Mouse (Mus musculus): ENCODE data around the gene Kcnj4.
"Not testable (repeated sequence)": the region's sequence is repeated elsewhere in the genome, so short reads cannot be mapped to it uniquely, and the experiment has no call there.

Kcnj4 gene

DNA sequence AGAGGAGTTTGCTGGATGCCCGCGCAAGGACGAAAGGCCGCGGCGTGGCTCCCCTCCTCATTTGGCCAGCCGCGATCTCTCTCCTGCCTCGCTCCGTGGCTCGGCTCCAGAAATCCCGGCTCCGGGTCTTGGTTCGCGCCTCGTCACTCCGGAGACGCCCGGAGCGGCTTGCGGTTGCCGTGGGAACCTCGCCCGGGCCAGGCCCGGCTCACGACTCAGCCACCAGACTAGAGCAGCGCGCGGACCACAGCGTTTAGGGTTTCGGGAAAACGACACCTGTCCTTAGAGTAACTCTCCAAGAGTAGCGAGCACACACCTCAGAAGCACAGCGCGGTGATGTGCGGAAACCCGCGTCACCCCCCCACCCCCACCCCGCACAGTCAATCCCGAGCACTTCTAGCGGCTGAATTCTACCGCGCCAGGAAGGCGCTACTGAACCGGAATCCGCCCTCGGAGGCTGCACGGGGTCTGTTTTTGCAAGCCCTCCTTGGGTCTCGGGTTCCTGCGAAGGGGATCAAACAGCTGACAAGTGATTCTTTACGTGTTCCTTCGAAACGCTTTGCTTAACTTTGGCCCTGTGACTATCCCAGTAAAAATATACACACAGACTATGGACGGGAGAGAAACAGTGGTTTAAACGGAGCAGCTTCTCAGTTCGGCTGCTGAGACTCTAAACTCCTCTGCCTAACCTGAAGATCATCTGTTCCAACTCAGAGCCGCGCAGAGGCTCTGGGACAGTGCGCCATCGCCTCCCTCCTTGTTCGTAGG is 6.7 kb upstream of the Kcnj4 start:
- no peak for DNase-seq (ENCODE audit: low read depth)

DNA sequence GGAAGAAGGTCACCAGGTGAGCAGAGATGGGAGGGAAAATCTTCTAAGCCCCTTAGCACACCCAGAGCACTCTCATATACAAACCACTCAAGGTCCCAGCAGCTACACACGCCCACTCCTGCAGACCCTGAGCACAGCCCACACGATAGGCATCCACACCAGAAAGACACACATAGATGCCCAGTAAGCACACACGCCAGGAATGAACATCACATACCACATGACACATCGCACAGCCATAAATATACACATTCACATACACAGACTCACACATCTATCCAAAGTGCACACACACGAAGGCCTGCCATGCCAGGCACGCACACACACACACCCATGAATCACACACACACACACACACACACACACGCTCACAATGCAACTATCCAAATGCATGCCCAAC is 5.4 kb upstream of the Kcnj4 start:
- no peak for DNase-seq (ENCODE audit: low read depth)

DNA sequence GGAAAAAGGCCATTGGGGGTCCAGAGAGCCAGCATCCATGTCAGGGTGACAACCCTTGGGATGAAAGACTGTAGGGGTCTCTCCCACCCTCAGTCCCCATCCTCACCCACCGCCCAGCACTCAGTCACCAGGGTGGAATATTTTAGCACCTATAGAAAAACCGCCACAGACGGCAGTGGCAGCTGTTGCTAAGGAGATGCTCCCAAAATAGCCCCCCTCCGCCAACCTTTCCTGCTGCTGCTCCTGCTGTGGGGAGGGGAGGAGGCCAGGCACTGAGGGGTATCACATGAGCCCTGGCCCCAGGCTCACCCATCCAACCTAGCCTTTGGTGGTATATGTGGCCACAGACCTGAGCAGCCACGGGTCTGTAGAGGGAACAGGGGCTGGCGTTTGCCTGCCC is 5.0 kb upstream of the Kcnj4 start:
- no peak for DNase-seq (ENCODE audit: low read depth)

DNA sequence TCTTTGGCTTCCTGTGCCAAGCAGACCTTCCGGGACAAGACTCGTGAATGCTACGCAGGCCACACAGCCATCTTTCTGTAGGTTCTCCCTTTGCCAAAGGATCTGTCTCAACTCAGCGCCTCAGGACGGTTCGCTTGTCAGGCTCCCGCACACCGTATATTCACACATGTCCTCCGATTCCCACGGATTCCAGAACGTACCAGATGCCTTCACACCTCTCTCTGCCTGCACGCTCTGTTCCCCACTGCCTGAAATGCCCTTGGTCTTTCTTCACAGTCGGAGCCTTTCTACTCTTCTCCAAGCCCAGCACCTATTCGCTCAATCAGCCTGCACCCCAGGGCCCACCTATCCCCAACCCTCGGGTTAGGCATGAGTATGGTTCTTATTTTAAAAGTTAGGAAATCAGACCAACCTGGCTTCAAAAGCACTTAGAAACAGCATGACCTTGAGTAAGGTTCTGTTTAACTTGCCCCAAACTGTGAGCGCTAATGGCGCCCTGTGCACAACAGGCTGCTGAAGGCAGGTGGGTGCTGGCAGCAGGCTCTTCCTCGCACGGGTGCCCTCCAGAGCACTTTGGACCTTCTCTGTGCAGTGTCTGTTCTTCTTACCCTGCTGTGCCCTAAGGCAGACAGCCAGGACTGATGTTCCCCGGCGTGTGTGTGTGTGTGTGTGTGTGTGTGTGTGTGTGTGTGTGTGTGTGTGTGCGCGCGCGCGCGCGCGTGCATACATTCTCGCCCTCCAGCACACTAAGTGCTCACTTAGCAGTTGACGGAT is 2.2 kb upstream of the Kcnj4 start:
- no peak for DNase-seq (ENCODE audit: low read depth)

DNA sequence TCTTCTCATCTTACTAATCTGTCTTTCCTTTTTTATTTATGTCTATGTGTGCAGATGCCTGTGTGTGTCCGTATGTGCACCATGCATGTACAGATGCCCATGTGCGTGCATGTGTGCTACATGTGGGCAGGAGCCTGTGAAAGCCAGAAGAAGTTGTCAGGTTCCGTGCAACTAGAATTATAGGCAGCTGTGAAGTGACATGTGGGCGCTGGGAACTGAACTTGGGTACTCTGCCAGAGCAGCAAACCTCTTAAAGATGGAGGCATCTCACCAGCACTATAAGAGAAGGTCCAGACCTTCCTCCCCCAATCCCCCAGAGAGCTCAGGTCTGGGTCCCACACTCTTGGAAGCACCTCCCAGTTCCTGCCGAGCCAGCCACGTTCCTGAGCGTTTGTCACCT is 1.4 kb upstream of the Kcnj4 start:
- no peak for DNase-seq (ENCODE audit: low read depth)

DNA sequence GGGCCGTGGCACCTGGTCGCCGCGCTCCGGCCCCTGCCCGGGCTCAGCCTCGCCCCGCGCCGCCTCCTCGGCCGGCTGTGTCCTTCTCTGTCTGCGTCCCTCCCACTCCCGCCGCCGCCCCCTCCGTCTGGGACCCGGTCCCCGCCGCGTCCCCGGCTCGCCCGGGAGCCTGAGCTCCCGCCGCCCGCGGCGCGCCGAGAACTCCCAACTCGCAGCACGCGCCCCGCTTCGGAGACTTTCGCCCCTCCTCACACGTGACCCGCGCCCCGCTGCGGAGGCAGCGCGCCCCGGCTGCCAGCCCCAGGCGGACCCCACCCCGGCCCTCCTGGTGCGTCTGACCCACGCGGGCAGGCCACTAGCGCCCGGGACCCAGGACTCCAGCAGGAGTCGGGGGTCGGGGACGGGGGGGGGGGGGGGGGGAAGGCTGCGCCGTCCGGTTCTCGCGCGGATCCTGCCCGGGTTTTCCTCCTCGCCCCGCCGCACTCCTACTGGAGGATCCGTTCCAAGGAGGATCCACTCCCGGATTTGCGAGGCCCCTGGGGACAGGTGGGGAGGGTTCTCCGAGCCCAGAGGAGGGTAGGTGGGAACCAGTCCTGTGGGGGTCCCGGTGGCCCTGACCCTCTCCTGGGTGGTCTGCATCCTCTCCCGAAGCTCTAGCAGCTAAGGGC is 709 bp upstream of the Kcnj4 start:
- no peak for DNase-seq (ENCODE audit: low read depth)

DNA sequence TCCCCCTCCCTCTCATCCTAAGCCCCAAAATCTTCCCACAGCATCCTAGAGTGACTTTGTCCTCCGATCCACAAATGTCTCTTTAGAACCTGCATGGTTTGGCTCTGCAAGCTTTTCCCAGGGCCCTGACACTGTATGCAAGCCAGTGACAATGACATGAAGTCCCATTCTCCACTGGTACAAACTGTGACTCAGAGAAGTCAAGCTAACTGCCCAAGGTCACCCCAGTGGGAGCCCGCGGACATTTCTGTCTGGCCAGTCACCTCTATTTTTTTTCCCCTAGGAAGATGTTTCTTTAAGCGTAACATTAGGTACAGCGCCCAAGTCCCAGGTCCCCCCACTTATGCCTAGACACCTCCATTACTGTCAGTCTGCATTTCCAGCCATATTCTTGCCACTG is 1.6 kb downstream of the Kcnj4 start:
- DNase-seq (ENCODE audit: low read depth), result no peak

DNA sequence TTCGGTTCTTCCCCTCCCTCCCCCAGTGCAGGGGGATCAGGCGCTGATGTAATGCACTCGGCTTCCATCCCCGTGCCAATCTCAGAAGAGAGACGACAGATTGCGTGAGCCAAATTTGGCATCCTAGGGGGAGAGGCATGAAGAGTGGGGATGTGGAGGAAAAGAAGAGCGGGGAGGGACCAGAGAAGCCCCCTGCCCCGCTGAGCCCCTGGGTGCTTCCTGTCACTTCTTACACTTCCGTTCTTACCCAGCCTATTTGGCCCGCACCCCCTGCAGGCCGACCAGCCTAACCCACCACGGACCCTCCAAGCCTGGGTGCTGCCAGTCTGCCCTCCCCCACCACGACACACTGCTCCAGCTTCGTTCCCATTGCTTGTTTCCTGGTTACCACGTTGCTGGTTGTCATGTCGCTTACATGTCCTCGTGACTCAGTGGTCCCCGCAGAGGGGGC is 2.1 kb downstream of the Kcnj4 start:
- no peak for DNase-seq (ENCODE audit: low read depth)

DNA sequence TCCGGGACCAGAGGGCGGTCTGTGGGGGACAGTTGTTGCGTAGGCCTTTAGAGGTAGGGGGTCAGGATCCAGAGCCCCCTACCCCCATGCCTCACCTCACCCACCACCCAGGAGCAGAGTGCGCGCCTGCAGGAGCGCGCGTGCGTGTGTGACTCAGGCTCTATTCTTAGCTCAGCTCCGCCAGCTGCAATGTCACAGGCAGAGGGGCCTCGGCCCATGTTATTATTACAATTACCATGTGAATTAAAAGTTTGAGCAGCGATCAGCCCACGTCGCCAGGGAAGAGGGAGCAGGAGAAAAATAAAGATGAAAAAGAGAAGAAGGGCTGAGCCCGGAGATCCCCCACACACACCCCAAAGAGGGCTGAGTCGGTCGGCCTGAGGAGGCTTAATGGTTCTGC is 4.9 kb downstream of the Kcnj4 start:
- DNase-seq (ENCODE audit: low read depth), result no peak

DNA sequence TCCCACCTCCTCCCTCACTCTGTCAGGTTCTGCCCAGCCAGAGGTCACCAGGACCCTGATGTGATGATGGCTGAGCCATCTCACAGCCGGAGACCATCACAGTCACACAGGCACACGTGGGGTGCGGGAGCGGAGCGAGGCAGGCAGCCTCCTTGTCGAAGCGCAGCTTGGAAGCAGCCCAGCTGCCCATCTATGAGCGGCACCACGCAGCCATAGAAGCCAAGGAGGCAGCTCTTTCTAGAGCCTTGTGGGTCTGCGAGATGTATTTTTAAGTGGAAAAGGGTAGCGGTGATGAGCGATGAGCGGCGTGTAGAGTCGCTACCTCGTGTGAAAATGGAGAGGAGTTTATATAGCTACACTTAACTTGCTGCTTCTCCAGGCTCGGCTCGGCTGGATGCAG is 11.5 kb downstream of the Kcnj4 start:
- DNase-seq (ENCODE audit: low read depth), result no peak

DNA sequence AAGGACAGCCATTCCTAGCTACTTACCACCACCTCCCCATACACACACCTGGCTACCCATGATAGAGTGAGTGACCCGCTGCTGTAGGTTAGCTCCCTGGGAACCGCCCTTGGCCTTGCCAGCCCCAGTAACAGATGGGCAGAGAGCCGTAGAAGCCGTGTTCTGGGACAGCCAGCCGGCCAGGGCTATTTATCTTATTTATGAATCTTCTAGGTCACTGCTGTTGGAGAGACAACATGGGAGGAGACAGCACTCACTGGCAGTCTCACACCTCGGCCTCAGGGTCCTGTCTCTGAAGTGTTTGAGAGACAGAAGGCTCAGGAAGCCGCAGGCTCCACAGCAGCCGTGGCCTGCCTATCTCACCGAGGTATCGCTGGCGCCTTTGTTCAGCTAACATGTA is 15.6 kb downstream of the Kcnj4 start:
- DNase-seq (ENCODE audit: low read depth), result no peak

DNA sequence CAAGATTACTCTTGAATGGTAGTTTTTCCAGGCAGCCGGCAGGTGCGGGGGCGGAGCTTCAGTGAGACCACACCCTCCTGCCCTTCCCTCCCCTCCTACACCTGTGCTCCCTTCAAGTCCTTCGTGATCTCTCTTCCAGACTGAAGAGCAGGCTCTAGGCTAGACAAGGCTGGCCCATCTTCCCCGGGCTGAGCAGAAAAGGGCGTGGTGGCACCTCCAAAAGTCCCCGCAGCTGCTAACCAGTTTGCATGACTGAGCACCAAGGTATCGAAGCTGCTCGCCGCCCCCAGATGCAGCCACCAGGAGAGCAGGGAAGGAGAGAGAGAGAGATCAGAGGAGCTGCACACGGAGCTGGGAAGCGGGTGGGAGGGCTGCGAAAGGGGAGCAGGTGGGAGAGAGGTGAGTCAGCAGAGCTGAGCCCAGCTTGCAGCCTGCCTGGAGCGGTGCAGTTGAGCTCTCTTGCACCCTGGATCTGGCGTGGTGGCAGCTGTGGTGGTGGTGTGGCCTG is 23.8 kb downstream of the Kcnj4 start:
- no peak for DNase-seq (ENCODE audit: low read depth)

DNA sequence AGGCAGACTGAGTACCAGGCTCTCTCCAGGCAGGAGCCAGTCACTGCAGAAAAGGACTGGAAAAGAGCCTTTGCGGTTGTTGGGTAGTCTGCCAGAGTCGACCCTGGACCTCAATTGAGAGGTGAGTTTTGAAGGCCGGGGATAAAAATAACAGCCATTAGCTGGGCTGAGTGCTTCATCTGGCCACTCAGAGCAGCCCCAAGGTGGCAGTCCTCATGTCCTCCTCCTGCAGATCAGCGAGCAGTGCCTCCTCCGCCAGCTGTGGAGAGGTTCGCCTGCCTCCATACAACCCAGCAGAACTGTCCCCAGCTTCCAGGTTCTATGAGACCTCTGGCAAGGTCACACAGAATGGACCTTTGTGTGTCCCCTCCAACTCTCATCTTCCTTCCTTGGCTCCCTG is 27.8 kb downstream of the Kcnj4 start:
- no peak for DNase-seq (ENCODE audit: low read depth)

DNA sequence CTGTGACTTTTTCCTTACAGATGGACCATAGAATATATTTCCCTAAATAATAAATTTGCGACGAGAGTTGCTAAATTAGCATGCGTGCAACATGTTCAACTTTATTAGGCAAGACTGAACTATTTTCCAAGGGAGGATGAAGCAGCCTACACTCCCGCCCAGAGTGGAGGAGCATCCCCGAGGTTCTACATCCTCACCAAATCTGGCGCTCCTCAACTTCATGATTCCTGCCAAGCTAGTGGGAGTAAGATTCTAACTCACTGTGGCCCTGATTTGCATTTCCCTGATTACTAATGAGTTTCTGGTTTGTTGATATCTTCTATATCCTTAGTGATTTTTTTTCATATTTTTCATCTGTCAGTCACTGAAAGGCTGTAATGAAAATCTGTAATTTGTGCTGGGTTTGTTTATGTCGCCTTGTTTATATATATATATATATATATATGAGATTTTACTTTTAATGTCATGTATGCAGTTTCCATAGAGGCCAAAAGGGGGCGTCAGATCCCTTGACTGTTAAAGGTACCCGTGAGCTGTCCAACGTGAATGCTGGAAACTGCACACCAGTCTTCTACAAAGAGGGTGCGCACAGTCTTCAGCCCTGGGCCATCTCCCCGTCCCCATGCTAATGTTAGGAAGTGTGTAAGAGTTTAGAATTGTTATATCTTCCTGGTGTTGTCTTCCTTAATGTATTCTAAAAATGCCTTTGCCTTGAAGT is 31.2 kb downstream of the Kcnj4 start:
- DNase-seq (ENCODE audit: low read depth), result no peak

DNA sequence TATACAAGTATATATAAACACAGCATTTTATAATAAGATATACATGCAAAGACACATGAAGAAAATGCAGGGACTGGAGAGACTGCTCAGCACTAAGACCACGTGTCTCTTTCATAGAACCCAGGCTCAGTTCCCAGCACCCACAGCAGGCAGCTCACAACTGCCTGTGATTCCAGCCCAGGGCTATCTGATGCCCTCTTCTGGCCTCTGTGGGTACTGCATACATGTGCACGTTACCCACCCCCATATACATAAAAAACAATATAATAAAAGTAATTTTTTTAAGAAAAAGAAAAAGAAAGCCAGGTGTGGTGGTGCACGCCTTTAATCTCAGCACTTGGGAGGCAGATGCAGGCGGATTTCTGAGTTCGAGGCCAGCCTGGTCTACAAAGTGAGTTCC is 32.0 kb downstream of the Kcnj4 start:
- DNase-seq (ENCODE audit: low read depth), result no peak

DNA sequence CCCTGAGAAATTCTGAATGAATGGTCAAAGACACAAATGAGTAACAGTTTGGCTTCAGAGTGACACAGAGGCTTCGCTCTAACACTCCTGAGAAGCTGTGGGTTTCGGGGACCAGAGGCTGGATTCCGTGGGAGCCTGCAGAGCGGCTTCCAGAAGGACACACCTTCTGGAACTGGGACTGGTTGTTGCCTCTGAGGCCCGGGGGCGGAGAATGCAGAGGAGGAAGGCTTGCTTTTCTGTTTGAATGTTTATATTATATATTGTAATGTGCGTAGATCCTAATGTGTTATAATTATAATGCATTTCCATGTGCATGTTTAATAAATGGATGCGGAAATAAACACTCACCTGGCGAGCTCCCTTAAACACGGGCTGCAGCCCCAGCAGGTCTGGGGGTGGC is 33.9 kb downstream of the Kcnj4 start:
- DNase-seq (ENCODE audit: low read depth), result no peak

DNA sequence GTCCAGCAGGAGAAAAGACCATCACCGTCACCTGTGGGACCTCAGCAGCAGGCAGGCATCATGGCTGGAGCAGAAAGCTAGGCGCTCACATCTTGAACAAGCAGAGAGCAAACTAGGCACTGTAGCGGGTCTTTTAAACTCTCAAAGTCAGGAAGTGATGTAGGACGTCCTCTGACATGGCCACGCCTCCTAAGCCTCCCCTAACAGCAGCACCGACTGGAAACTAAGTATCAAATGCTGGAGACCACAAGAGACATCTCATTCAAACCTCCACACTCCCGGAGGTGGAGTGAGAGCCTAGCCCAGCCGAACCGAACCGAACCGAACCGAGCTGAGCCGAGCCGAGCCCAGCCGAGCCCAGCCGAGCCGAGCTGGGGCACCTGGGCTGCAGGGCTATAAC is 34.5 kb downstream of the Kcnj4 start:
- DNase-seq (ENCODE audit: low read depth), result no peak

DNA sequence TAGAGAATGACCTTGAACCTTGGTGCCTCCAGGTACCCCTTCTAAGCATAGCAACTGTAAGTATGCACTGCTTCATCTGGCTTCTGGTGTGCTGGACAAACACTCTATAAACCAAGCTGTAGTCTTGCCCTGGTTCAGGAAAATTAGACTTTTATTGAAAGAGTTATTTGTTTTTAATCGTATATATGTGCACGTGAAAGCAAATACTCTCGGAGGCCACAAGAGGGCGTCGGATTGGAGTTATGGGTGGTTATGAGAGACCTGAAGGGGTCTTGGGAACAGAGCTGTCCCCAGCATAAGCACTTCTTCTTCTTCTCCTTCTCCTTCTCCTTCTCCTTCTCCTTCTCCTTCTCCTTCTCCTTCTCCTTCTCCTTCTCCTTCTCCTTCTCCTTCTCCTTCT is 35.5 kb downstream of the Kcnj4 start:
- DNase-seq (ENCODE audit: low read depth), result no peak

DNA sequence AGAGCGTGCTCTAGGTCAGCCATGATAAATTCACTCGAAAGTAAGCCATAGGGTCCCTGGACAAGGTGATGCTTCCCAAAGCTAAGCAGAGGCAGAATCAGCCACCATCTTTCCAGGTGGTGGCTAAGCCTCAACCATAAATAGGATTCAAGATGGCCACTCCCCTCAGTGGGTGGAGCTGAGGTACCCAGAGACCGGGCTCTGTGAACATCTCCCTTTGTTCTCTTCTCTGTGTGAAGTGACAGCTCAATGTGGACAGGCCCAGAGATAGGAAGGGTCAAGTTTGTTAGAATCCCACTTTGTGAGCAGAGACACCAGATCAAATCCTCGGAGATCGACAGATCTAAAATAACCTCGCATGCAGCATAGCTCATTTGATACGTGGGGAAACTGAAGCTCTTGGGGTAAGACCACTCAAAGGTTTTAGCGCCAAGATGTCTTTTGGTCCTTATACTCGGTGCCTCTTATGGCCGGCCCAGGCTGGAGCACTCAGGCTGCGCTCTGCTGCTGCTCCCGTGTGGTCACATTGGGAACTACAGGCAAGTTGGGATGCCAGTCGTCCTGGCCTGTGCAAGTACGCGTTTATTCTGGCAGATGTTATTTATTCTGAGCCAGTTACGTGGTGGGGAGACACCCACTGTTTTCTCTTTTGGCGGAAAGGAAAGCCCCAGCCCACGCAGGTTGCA is 38.3 kb downstream of the Kcnj4 start:
- peak; percentile 55 for DNase-seq (ENCODE audit: low read depth)

DNA sequence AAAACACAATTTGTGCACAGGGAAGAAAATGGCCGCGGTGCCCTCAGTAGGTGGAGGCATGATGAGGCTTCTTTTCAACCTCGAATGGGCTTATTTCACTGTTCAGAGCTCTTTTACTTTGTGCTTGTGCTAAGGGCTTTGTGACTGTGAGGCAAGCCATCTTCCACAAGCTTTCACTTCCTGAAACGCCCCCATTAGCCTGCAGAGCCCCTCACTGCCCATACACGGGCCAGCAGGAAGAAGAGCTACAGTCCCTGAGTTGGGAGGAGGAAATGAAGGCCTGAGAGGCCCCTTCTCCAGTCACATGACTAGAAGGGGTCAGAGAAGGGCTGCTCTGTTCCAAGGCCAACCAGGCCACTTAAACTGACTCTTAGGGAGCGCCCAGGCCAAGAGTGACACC is 48.5 kb downstream of the Kcnj4 start:
- no peak for DNase-seq (ENCODE audit: low read depth)

DNA sequence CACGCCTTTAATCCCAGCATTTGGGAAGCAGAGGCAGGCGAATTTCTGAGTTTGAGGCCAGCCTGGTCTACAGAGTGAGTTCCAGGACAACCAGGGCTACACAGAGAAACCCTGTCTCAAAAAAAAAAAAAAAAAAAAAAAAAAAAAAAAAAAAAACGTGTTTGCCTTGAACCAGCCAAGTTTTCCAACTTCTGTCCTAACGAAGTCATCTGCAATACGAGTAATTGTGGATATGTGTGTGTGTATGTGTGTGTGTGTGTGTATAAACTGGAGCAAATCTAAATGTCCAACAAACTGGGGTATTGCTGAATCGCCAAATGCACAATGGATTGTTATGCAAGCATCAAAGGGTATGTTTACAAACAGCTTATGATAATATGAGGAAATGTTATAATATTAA is 48.9 kb downstream of the Kcnj4 start:
- not testable (repeated sequence) for DNase-seq (ENCODE audit: low read depth)
